Mouse (Mus musculus) lung, postnatal 0 days (tissue): ENCODE data around the gene Wfdc21.

ENCODE experiments used
- CTCF ChIP-seq: IDR thresholded peaks from 2 replicates; pipeline ENCODE4 v1.5.1; 2016; ENCODE audit warnings: antibody characterized with exemption, mild to moderate bottlenecking
- EP300 ChIP-seq: IDR thresholded peaks from 2 replicates; pipeline ENCODE4 v1.6.1; 2016; ENCODE audit warnings: antibody characterized with exemption, mild to moderate bottlenecking, control low read depth

DNA sequence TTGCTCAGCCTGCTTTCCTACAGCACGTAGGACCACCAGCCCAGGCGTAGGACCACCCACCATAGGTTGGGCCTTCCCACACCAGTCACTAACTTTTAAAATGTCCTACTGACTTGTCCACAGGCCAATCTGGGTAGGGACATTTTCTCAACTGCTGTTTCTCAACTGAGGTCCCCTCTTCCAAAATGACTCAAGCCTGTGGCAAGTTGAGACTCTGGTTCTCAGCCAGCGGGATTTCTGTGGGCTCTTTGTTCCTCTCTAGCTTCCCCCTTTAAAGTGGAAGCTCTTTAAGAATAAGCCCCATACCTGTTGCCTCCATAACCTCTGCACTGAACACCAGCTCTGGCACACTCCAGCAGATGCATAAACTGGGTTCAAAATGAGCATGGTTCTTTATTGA is 3.2 kb upstream of the Wfdc21 start:
- no peak for TF ChIP-seq CTCF
- TF ChIP-seq EP300 = no peak
